Mouse (Mus musculus): ENCODE results near the gene Tinagl1.

Tinagl1 gene

DNA sequence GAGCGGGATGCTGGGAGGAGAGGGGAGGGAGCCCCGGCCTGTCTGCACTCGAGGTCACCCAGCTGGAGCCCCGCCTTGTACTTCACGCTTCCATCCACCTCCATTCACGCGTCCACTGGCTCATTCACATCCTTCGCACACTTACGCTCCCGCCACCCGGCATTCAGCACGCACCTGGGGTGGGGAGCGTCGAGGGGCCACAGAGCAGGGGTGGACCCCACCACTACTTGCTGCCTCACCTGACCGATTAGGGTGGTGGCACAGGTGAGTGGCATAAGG lies 35.8 kb downstream of the Tinagl1 start, which contains the start of gene Hcrtr1:
TSS of gene Hcrtr1 (minus strand) at position 146 of the 279 bp plus-strand sequence.
- no peak for DNase-seq

DNA sequence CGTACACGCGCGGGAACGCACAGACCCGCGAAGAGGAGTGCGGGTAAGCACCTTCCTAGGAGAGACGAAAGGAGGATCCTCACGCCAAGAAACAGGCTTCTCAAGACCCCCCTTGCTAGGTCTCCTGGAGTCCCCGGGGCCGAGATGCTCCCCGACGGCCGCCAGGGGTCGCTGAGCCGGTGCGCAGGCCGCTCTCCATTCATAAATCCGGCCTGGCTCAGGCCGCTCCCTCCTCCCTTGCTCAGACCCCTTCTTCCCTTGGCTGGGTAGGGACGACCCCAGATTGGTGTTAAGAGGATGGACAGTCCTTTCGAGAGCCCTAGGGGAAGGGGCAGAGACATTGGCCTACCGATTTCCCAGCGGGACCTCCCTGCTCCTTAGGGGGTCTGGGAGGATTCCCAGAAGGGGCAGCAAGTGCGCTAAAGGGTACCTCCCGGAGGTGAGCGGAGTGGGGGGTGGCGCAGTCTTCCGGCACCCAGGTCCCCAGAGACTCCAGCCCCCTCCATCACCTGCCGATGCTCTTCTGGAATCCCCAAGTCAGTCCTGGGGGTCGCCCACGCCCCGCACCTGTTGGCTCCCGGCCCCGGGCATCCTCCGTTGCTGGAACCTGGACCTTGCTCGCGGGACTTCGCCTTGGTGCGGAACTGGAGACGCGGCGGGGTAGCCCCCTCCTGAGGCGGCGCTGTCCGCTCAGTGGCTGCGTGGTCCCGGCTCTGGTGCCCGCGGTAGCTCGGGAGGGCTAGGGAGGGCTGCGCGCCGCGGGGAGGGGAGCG lies 36.3 kb downstream of the Tinagl1 start:
- peak; percentile 26 for DNase-seq

DNA sequence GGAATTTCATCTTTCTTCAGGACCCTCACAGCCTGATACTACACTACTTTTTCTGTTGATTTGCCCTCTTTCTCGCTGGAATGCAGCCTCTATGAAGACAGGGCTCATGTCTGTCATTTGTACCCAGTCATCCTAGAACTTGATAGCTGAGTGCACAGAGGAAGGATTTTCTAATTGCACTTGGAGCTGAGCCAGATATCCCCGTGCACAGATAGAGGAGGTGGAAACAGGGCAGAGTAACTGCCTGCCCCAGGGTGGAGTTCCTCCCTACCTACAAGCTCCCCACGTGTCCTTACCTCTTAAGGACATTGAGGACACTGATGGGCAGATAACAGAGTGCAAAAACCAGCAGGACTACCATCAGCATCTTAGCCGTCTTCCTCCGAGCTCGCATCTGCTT lies 41.5 kb downstream of the Tinagl1 start:
- DNase-seq: no peak

DNA sequence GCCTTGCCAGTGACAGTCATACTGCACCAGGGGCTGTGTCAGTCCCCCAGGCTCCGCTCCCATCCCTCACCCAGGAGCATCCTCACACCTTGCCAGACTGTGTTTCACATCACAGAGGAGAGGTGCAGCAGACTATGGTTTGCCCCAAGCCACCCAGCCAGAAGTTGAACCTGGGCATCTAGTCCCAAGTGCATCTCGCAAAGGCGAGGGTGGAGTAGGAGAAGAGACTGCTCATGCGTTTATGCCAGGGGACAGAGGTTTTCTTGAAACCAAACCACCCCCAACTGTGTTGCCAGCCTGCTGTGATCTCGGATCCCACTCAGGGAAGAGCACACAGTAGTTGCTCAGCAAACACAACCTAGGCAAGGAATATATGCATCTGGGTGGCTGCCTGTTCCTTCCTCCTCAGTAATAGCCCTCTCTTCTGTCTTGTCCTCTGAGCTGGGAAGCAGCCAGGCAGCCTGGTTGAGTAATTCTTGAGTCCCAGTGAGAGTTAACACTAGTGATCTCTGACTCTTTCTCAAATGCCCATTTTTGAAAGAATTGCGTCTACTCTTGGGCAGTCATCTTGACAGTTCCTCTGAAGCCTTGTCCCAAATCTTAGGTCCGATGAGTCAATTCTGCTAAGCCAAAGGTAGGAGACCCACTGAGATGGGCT lies 43.3 kb downstream of the Tinagl1 start:
- no peak for DNase-seq

DNA sequence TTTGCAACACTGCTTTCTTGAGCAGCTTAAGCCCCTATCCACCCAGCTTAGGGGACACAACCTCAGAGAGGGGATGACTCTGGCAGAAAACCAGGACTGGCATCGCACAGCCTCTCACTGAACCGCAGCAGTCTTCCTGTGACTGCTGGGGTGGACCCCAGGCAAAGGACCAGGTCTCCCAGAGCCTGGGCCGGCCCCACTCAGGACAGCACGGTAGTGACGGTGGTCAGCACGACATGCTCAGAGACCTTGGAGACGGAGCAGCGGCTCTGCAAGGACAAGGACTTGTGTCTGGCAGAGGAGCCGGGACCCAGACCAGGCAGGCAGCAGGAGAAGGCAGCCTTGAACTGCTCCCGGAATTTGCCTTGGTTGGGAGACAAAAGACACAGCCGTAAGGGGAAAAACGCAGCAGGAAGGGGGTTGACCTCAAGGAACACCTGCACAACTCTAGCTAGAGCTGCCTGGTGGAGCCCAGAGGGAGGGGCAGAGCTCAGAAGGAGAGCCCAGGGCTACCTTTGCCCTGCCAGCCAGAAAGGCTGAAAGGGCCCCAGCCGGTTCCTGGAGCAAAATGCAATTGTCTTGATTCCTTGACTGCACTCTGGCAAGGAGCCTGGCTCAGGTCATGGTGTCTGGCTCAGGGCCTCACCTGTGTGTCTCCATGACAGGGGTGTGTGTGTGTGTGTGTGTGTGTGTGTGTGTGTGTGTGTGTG lies 44.1 kb downstream of the Tinagl1 start:
- no peak for DNase-seq

DNA sequence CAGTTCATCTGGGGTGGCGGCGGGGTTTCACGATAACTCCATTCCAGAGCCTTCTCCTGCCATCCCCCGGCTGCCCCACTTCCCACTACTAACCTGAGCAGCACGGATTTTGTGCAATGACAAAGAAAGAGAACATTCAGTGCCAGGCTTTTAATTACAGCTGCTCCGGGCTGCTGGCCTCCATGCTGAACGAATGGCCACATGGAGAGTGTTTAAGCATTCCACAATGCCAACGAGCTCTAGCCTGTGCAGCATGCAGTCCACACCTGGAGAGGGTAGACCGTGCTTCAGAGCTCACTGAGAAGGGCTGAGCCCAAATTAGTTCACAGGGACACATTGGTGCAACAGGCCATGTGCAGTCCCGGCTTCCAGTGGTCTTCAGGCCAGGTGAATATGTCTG lies 44.8 kb downstream of the Tinagl1 start:
- no peak for DNase-seq

DNA sequence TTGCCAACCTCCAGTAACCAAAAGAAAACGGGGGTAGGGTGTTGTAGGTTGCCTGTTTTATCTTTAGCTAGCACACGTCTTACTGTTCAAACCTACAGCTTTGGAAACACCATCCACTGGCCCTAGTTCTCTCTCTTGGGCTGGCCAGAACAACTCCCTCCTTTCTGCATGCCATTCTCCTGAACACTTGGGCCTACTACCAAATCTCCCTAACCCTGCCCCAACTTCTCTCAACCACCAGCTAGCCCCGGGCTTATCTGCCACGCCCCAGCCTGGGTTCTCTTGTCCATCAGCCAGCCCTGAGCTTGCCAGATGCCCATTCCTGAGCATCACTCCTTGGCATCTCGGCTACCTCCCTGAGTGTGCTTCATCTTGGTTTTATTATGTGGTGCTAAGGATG lies 46.0 kb downstream of the Tinagl1 start:
- DNase-seq: no peak

DNA sequence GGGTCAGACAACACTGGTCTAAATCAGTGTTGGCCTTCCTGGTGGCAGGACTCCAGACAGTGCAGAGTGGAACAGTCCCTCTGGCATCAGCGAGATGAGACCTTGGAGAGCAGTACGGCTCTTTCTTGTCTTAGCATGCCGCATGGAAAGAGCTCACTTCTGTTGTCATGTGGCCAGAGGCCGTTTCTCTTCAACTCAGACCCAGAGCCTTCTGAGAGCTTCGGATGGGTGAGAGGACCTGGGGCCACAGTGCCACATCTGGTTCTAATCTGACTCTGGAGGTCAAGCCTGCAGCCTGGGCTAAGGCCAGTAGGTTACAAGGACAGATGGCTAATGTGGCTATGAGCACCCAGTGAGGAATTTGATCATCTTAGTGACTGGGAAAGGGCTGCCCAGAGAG lies 49.0 kb downstream of the Tinagl1 start:
- no peak for DNase-seq

DNA sequence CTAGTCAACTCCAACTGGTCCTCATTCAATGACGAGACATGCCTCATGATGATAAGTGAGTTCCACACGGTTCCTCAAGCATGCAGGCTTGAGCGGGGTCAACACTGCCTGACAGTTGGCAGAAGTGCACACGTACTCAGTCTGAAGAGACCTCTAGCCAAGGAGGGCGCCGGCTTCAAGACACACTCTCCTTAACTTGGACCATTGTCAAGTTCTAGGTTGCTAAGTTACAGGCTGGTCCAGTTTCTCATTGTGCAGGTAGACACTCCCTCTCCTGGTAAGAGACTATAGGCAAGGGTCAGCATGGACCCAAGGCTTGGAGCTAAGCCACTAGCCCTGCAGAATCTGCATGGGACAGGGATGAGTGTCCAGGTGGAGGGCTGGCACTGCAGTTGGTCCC lies 49.8 kb downstream of the Tinagl1 start:
- no peak for DNase-seq

DNA sequence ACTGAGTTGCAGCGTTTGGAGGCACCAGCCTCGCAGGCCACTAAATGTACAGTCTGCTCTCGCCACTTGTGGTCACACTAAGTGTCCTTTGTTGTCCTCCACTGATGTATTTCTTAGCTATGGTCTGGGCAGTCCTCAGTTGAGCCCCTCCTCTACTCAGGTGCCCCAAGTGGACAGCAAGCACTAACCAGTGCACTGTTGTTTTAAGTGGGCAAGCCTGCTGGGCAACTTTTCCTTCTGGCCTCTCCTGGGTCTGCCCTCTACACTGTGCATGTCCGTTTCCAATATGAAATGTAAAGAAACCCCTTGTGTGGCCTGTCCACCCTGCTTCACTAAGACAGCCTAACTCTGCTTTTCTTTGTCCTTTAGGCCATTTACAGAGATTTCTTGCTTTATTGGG lies 50.8 kb downstream of the Tinagl1 start:
- no peak for DNase-seq

DNA sequence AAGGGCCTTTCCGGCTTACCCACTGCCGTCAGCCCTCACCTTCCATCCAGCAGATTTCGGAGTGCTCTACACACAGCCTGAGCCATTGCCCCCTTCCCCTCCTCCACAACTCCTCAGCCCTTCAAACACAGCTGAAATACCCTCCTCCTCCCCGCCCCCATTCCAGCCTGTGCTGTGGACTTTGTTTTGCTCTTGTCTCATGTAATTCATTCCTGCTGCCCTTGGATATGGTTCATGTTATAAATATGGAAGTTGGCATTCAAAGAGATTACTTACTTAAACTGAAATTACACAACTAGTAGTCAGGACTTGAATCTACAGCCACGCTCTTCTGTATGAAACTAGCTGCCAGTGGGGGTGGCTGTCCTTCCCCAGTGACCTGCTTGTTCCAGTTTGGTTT lies 51.9 kb downstream of the Tinagl1 start:
- no peak for DNase-seq

DNA sequence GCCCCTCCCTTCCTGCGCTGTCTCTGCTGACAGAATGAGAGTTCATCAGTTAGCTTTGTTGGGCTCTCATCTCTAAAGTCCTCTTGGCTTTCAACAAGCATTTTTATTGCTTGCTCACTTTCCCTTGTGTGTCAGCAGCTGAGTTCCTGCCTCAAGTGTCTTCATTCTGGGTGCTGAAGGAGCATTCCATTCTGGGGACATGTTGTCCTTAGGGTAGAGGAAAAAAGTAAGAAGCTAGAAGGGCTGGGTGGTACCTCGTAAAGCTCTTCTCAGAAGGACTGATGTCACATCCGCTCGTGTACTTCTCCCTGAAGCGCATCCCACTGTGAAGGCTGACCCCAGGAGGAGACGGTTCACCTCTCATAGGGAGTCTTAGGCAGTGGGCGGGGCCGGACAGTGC lies 53.4 kb downstream of the Tinagl1 start:
- no peak for DNase-seq

DNA sequence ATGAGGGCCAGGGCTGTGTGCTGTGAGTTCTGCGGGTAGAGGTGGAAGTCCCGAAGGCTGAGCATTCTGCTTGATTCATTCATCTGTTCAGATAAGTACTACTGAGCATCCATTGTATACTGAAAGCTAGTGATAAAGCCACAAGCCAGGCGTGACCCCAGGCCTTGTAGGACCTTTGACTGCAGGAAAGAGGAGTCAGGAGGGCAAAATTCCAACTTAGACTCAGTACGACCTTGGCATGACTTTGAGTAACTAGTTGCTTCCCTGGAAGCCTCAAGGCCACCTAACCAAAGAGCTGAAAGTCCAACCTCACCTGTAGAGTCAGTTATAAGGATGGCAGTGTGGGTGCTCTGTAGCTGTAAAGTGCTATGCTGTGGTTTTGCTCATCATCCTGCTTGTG lies 54.2 kb downstream of the Tinagl1 start:
- no peak for DNase-seq
